Comparison of ENCODE assay signal across 10 mouse cellular contexts in genomic region chr6:101197642-101198041, GRCm38 (mm10).
DNase-seq lines count a peak whose midpoint lies in the region; ATAC-seq and TF ChIP-seq lines count a peak whose summit lies in the region.
"Had no signal": no experiment of that assay in that cellular context is flagged by ENCODE, and none has a peak within 500 bp of the region (broad histone marks: within the 10 kb centered on the region; RNA-seq: fewer than 3 reads in every experiment).

No protein-coding gene starts in this region.

- no peak overlapping the region for H3K4me2 ChIP-seq in heart, embryonic 12.5 days

- no peak overlapping the region for H3K27ac ChIP-seq in heart, adult 2 months
- H3K27ac ChIP-seq in heart, embryonic 12.5 days (ENCODE audit: poor library complexity, severe bottlenecking): no peak overlapping the region
- H3K27ac ChIP-seq: macrophage had no signal

- no peaks in the 10 kb centered on the region for H3K4me1 ChIP-seq in heart, adult 2 months (ENCODE audit: control insufficient read depth, insufficient read depth, low read length)
- peaks cover 31% of the 10 kb centered on the region for H3K4me1 ChIP-seq in heart, embryonic 12.5 days (replicated peaks)

- TF ChIP-seq EP300 in heart, adult 2 months (IDR thresholded peaks at IDR 0.05; ENCODE audit: insufficient read depth, low read depth, low read length): no peak

- H3K9me3 ChIP-seq in heart, embryonic 12.5 days (replicated peaks): no peaks in the 10 kb centered on the region

- no peak overlapping the region for H3K4me3 ChIP-seq in heart, adult 2 months
- H3K4me3 ChIP-seq in heart, embryonic 12.5 days: no peak overlapping the region

- ATAC-seq in heart, embryonic 12.5 days (ENCODE audit: insufficient number of reproducible peaks, low FRiP score): no peak

- peak; percentile 38 to 52 for DNase-seq in heart, adult 2 months
- peak; percentile 81 for DNase-seq in adrenal gland, postnatal 14 days
- peak; percentile 61 for DNase-seq in embryo, embryonic 11.5 days (ENCODE audit: low read depth, low spot score)
- DNase-seq in heart, postnatal 36 days: peak; percentile 60 to 72
- peak; percentile 68 to 86 for DNase-seq in layer of hippocampus, adult 8-10 months (ENCODE audit: low spot score in 2 of 2)
- DNase-seq in lung, postnatal 36 days: peak; percentile 82
- peak; percentile 88 to 92 for DNase-seq in right cerebral cortex, postnatal 10 days (ENCODE audit: low spot score in 2 of 2)

- WGBS in heart, adult 2 months: 12% methylated on average over 5 of the region's 5 CpGs
- 16% methylated on average over 5 of the region's 5 CpGs for WGBS in heart, embryonic 12.5 days

- no peak for TF ChIP-seq POLR2A in heart, adult 2 months (IDR thresholded peaks at IDR 0.05; ENCODE audit: insufficient read depth, low read depth, low read length)

- intact Hi-C loops in heart, adult 2 months (cut with DNase I): loop anchor here (1.0 kb wide), 1 partner anchor 315 kb away; no protein-coding TSS in a partner anchor
- intact Hi-C loops in heart, postnatal 36 days (cut with DNase I): loop anchor here (1.0 kb wide), 1 partner anchor 315 kb away; no protein-coding TSS in a partner anchor

- peak; percentile 93 for TF ChIP-seq CTCF in heart, adult 2 months (IDR thresholded peaks at IDR 0.05)

- no peak overlapping the region for H3K9ac ChIP-seq in heart, adult 2 months (ENCODE audit: low read depth, low read length)
- no peak overlapping the region for H3K9ac ChIP-seq in heart, embryonic 12.5 days

- H3K27me3 ChIP-seq in heart, adult 2 months (ENCODE audit: control insufficient read depth, insufficient read depth, low read length): no peaks in the 10 kb centered on the region
- H3K27me3 ChIP-seq in heart, embryonic 12.5 days (replicated peaks): 0 out of 2 replicates have a peak, but pooled peaks cover 13% of the 10 kb centered on the region

- H3K36me3 ChIP-seq in heart, adult 2 months (ENCODE audit: control insufficient read depth, insufficient read depth, low read length): no peaks in the 10 kb centered on the region
- H3K36me3 ChIP-seq in heart, embryonic 12.5 days: no peaks in the 10 kb centered on the region
- H3K36me3 ChIP-seq: G1E had no signal

- no peaks in the 10 kb centered on the region for H3K79me2 ChIP-seq in heart, adult 2 months (replicated peaks; ENCODE audit: control insufficient read depth, insufficient read depth, low read length)
